Mouse (Mus musculus): ENCODE results near the gene Rps23.
"Not testable (repeated sequence)": the region's sequence is repeated elsewhere in the genome, so short reads cannot be mapped to it uniquely, and the experiment has no call there.

The Rps23 gene

DNA sequence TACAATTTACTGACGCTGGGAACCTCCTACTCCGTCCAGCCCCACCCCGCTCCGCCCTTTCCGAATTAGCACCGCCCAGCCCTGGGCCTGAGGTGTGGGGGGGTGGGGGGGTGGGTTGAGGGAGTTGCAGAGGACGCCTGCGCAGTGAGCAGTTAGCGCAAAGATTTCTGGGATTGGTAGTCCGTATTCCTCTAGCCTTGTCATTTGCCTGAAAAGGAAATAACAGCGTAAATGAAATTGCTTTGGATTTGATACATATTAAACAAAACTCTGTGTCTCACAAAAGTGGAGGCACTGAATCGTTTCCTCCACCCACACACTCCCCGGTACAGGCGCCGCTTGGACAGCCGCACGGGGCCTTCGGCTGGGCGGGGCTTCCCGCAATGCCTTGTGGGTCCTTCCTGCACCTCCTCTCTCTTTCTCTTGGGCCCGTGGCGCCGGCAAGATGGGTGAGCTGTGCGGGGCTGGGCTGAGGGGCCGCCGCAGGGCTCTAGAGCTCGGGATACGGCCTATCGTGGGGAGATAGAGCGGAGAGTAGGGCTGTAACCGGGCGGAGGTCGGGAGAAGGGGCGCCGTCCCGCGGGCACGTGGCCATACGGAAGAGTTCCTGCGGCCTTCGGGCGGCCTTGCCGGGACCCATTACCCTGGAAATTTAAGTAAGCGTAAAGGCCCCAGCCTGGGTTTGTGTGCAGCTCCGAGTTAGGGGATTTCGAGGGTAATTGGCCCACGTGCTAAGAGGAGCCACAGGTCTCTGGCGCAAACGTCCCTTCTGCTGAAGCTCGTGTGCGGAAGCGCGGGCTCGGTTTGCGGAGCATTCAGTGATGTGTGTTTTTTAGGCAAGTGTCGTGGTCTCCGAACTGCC lies at the start of gene Rps23:
TSS of gene Rps23 (plus strand) at position 208 of the 862 bp plus-strand sequence.
- in situ Hi-C loops (cut with MboI, MseI), result no loop called here

DNA sequence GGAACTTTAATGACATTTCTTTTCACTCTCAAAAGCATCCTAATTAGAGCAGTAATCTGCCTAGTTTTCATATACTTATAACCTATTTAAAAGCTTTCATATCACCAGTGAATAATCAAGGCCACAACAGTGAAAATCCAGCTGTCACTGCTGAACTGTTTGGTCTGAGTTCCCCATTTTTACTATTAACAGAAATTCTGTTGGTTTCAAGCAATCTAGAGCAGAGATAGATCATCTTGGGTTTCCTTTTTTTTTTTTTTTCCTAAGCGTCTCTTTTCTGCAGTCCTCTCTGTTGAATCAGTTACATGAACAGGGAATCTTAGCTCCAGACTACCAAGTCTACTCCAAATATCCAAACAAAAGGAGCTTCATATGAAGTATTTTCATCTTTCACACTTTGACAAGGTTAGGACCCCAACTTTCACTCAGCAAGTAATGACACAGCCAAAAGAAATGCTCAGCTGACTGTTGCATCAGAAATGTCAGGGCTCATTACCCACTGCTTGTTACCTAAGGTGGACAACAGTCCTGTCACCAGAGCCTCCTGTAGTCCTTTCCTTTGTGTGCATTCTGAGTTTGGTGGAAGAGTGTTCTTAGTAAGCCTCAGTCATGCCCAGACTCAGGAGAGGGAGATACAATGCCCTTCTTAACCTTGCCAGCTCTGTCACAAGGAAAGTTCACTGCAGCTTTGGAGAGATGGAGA lies 40.9 kb upstream of the Rps23 start:
- in situ Hi-C loops (cut with MboI, MseI), result no loop called here

DNA sequence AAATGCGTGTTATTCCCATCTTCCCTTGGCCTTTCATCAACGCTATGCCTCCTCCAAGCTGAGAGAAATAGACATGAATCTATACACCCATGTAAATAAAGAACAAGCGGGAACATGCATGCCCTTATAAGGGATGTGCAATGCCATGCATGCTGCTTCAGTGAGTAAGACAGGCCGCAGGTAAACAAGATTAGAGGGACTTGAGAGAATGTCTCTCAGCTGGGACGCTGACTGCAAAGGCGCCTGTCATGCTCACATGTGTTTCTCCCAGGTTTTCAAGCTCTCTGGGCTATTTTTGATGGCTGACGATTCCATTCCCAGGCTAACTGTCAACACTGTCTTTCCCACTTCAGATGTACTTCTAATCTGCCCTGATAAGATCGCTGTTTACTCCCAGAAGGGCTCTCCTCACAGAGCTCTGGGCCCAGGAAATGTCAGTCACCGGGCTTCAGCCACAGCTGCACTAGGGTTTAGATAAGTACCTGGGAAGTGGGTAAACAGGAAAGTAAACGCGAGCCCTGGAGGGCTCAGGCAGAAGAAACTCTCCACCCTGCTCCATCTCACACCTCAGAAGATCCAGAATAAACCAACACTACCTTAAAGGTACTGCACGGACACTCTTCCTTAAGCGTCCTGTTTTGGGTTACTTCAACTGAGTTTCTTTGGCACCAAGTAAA lies 36.8 kb upstream of the Rps23 start:
- in situ Hi-C loops (cut with MboI, MseI), result no loop called here

DNA sequence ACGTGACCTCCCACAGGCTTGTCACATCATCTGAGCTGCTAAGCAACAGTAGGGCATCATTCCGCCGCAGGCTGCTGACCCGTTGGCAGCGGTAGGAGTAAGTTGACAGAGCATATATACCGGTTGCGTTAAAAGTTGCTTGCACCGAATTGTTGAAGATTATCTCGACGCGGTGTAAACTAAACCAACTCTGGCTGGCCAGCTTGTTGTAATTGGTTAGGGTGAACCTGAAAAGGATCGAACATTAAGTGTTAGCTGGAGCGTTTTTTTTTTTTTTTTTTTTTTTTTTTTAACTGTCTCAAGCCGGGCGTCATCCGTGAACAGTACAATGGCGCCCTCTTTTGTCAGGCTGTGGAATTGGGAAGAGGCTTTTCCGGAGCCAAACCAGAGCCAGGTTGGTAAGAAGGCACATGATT lies 36.2 kb upstream of the Rps23 start:
- in situ Hi-C loops (cut with MboI, MseI), result no loop called here

DNA sequence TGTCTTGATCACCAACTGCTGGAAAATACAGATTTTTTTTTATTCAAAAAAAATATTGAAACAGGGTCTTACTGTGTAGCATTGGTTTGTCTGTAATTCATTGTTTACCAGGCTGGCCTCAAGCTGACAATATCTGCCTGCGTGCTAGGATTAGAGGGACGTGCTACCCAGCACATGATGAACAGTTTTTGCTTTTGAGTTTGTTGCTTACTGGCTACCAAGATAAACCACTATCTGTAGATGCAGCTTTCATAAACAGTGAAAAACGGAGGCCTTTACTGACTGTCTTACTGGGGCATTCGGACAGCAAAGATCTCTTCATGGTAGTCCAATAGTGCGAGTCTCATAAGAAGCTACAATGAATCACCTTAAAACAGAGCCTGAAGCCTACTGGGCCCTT lies 32.6 kb upstream of the Rps23 start:
- in situ Hi-C loops (cut with MboI, MseI), result no loop called here

DNA sequence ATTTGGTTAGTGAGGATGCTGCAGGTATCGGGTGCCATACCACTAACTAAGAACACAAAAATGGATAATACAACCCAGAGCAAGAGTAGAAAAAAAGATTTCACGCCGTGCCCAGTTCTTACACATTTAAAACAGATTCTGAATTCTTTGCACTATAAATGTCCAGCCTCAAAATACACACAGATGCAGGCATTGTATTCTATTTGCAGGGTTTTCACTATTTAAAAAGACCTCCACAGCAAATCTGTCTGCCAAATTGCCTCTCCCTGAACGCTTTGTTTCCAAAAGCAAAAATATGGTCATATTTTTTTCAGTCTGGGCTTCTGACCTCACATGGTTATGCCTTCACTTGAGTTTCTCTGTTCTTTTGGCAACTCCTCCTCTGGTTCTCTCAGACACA lies 27.9 kb upstream of the Rps23 start:
- in situ Hi-C loops (cut with MboI, MseI), result no loop called here

DNA sequence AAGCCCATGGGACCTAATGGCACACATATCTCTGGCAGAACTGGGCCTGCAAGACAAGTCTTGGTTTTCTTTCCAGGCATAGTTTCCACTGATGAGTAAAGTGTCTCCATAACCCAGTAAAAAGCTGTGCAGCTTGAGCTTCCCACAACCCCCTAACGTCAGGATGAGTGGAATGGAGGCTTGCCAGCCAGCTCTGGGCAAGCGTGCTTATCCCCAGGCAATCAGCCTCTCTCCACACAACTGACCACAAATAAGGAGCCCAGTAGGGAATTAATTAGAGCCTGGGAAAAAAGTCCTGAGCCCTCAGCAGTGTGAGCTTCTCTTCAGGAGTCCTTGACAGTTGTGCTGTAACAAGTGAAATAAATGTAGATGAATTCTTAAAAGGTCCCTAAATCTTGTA lies 26.7 kb upstream of the Rps23 start:
- in situ Hi-C loops (cut with MboI, MseI), result no loop called here

DNA sequence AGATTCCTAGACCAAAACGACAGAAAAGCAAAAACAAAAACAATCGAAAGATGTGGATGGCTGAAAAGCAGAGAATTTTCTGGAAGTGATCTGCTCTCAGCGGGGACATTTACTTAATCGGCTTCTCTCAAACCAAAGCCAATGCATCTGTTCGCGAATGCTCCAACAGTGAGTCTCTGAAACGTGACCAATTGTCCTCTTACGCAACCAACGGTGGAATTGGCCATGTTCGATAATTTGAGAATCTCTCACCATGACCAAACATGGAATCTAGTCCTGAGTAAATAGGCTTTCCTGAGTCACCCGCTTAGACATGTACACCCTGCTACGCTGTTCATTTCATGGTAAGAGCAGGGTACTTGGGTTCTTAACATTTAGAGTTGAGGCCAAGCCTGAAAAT lies 25.9 kb upstream of the Rps23 start:
- in situ Hi-C loops (cut with MboI, MseI), result no loop called here

DNA sequence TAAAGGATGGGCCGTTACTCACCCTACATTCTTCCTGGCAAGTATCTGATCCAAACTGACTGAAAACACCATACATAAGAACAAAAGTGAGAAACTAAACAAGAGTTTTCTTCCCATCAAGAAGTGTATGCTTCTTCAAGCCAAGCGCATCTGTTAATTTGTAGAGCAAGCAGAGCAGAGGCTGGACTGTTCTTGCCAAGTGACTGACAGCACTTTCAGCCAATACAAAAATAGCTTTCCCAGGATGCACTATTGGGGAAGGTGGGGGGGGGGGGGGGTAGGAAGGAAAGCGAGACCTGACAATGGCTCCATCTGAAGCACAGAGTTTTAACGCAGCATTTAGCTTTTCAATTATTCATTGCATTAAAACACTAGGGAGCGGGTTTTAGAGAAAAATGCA lies 17.6 kb upstream of the Rps23 start, which contains the start of gene Atp6ap1l:
TSS of gene Atp6ap1l (minus strand) at position 180 of the 400 bp plus-strand sequence.
- in situ Hi-C loops (cut with MboI, MseI), result no loop called here

DNA sequence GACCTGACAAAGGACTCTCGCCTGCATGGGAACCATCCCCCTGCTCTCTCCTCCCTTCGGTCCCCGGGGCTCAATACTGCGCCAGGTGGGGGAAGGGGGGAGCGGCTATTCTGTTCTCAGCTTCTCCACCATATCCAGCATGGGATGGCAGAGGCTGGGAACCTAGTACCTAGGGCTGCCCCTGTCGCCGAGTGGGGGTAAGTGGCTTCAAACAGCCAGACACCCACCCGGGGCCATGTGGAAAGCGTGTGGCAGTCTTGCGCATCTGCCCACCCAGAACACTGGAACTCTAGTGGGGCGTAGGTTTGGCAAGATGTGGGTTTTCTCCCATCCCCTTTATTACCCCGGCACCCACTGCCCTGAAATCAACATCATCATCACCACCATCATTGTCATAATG lies 15.4 kb upstream of the Rps23 start:
- in situ Hi-C loops (cut with MboI, MseI), result no loop called here

DNA sequence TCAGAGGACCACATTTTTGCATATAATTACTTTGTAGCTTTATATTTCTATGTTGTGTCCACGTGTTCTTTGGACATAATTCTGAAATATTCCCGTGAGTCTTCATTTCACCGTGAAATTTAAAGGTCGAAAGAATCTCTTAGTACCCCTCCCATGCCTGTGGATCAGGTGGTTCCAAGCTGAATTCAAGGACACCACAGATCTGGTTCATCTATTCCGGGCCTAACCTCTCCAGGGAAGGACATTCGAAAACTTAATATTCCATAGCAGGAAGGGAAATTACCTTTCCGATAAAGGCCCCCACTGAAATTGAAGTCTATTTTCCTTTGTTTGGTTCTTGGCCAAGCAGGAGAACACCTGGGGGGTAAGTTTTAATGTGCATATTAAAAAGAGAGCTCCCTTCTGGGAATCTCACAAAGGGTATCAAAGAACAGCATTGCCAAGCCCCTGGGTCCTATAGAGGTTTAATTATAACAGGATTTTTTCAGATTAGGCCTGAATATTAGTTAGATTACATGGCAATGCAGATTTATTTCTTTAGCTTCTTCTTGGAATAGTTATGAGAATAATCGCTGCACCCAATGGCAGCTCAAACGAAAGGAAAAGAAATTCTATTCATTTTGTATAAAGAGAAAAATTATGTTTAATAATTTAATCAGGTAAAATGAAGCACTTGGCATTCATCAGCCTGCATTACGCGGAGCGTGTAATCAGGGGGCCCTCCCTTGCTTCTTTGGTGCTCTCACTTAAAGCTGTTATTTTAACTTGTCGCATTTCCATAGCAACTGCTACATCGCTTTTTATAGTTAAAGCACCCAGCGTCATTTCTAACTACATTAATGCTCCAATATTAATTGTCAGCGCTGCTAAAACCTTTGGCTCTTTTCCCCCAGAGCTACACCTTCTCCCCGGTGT lies 9.7 kb upstream of the Rps23 start:
- in situ Hi-C loops (cut with MboI, MseI), result no loop called here

DNA sequence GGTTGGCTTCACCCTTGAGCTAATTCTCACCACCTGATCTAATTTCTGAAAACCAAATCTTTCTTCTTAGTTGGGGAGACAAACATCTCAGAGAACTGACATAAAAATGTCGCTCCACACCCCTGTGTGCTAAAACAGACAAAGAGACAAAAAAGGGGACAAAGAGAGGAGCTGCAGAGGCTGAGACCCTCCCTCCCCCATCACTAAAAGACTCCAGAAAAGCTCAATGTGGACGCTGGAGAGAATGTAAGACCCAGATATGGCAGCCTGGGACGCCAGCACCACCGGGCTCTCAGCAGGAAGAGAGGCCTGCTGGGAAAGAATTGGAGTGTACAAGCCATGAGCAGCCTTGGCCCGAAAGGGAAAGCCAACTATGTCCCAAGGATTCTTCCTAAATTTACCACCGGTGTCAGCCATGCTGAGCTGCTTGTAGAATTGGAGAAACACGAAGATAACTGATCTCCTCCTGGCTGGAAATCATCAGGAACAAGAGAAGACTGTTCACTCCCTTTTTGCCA lies 9.0 kb upstream of the Rps23 start:
- in situ Hi-C loops (cut with MboI, MseI), result no loop called here

DNA sequence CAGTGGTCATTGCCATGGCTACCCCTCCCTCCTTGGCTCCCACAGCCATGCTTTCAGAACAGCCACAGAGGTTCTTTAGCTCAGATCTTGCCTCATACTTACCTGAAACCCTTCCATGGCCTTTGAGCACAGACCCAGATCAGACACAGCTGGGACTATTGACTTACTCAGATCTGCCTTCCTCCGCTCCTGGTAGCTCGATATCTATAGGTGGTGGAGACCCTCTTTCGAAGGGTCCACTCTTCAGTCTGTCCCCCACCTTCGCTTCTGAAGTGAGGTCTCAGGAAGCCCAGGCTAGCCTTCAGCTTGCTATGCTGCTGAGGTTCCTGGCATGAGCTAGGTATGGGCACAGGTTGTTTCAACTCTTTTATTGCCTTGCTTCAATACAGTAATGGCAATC lies 8.0 kb upstream of the Rps23 start:
- in situ Hi-C loops (cut with MboI, MseI), result no loop called here

DNA sequence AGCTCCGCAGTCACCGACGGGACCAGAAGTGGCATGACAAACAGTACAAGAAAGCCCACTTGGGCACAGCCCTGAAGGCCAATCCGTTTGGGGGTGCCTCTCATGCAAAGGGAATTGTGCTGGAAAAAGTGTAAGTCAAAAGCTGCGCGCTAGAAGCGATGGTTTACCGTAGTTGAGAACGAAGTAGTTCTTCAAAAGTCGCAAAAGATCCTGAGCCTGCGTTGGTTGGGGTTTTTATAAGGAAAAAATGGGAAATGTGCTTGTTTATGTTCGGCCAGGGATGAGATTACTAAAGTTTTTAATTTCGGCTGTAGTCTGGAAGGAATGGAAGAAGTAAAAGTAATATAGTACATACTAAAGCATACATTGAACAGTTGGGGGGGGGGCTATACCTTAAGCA lies 859 bp downstream of the Rps23 start:
- in situ Hi-C loops (cut with MboI, MseI), result not testable (repeated sequence)

DNA sequence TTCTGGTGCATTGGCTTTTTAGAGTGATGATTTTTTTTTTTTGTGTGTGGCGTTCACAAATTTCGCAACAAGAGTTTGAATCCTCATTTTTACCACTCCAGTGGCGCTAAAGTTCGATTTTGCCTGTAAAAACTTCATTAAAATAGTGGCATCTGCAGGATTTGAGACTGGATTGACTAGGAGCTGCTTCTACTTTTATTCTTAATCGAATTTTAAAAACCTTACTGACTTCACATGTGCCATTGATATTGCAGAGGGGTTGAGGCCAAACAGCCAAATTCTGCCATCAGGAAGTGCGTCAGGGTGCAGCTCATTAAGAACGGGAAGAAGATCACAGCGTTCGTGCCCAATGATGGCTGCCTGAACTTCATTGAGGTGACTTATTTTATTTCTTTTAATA lies 1.3 kb downstream of the Rps23 start:
- in situ Hi-C loops (cut with MboI, MseI), result no loop called here

DNA sequence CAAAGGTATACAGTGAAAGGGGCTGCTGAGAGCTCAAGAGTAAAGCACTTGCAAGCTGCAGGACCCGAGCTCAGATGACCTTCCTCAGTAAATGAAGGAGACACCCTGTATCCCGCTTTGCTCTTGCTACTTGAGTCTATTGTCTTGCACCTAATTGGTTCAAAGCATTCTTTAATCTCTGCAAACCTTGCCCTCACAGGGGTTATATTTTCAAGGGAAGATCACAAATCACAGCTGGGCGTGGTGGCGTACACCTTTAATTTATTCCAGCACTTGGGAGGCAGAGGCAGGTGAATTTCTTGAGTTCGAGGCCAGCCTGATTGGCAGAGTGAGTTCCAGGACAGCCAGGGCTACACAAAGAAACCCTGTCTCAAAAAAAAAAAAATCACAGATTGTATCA lies 2.4 kb downstream of the Rps23 start:
- in situ Hi-C loops (cut with MboI, MseI), result no loop called here

DNA sequence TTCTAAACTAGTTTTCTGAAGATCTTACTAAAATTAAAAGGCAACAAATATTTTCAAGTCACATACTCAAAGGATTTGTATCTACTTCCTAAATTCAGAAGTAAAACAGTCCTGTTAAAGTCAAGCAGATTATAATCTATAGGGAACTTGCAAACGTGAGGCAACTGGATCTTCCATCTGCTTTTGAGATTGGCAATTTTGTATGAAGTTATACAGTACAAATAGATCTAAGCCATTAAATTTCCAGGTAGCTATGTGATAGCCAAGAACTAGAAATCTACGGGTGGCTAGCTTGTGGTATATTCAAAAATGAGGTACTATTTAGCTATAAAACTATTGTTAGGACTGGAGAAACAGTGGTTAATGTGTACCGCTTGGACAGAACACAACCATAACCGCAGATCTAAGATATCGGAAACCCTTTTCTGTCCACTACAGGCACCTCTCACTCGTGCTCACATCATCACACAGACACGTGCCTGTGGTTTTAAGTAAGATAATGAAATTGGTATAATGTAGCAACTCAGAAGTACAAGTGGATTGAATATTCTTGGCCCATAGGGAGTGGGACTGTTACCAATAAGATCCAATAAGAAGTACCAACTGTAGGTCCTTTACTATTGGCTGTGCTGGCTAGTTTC lies 3.5 kb downstream of the Rps23 start:
- in situ Hi-C loops (cut with MboI, MseI), result no loop called here

DNA sequence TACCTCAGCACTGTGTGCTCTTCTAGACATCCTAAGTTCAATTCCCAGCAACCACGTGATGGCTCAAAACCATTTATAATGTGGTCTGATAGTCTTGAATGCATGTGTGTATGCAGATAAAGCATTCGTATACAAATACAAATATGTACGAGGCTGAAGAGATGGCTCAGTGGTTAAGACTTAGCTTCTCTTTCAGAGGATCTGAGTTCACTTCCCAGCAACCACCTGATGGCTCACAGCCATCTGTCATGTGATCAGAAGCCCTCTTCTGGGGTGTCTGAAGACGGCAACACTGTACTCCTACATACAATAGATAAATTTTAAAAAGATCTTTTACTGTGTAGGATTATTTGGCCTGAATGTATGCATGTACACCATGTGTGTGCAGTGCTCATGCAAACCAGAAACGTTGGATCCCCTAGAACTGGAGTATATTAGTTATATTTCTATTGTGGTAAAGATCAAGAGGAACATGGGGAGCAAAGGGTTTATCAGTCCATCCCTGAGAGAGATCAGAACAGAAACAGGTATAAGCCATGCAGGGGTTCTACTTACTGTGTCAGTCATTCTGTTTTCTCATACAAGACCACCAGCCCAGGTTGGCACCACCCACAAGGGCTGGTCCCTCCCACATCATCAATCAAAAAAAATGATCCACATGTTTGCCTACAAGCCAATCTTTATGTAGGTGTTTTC lies 4.3 kb downstream of the Rps23 start:
- in situ Hi-C loops (cut with MboI, MseI), result no loop called here

DNA sequence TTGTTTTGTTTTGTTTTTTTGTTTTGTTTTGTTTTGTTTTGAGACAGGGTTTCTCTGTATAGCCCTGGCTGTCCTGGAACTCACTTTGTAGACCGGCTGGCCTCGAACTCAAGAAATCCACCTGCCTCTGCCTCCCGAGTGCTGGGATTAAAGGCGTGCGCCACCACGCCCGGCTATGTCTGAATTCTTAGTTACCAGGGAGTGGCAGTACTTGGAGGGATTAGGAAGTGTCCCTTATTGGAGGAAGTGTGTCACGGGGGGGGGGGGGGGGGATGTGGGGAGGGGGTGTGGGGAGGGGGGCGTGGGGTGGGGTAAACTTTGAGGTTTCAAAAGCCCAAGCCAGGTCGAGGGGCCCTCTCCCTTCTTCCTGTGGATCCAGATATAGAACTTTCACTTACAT lies 5.5 kb downstream of the Rps23 start:
- in situ Hi-C loops (cut with MboI, MseI), result not testable (repeated sequence)

DNA sequence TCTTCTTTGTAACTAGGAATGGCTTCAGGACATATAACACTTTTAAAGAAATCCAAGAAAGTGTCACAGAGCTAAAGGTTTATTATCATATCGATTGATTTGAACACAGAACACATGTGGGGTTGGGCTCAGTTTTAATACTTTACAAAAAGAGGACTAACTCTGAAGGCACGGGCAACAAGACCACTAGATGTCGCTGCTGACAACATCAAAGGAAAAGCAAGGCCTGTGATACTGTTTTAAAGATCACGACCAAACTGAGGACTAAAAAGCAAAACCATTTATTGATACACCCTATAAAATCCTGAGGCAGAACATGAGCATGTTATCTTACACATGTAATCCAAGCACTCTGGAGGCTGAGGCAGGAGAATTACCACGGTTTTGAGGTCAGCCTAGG lies 7.1 kb downstream of the Rps23 start:
- in situ Hi-C loops (cut with MboI, MseI), result loop anchor here in 1 of 2 experiments (5.0 kb wide), 1 partner anchor 762 kb away; no protein-coding TSS in a partner anchor

All from T-helper 17 cell (primary cell).